Mouse (Mus musculus) small intestine, adult 2 months (tissue): Measurements from ENCODE around the gene Eml6.

Source experiments
- CTCF ChIP-seq: fragments of 200-500 bp; IDR thresholded peaks from 2 replicates; pipeline ENCODE4 v1.5.1; 2012; ENCODE audit warnings: low read depth, mild to moderate bottlenecking, control low read depth, inconsistent platforms, low read length, moderate library complexity, mixed read lengths; ENCODE audit not compliant: insufficient replicate concordance, insufficient read length; ENCODE audit errors: extremely low read depth
- POLR2A ChIP-seq: fragments of 200-500 bp; IDR thresholded peaks from 2 replicates; pipeline ENCODE4 v1.6.1; 2012; ENCODE audit warnings: low read depth, mild to moderate bottlenecking, control low read depth, inconsistent platforms, low read length, moderate library complexity

DNA sequence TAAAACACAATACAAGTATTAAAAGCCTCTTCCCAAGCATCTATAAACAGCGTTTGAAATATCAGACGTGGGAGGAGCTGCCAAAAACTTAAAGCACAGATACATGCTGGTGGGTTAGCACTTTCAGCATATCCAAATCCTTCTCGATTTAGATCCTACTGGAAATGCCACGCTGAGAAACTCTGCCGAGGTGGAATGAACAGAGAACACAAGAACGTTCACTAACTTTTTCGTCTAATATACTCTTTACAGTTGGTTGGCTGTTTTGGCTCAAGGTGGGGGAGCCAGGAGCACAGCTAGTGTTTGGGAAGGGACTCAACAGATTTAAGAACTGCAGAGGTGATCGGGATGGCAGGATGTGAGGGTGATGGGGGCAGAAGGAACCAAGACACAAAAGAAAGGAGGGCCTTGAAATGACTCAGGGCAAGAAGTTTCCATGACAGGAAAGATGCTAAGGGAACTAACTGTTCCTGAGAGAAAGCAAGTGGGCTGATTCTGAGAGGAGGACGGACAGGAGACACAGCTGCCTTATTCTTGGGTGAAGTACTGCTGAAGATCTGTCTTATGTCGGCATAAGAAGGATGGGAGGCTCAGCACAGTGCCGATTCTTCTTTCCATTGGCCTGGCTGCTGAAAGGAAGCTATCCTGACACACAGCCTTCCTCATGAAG is 259.4 kb downstream of the Eml6 start:
- TF ChIP-seq CTCF (no peak), POLR2A (no peak)
